In genomic region chr8:47783944-47784343, GRCm38 (mm10) we compare ENCODE assay signal across 27 mouse cellular contexts. TPM values are rescaled to one million over a fixed set of nuclear protein-coding genes. Genes with fewer than 3 reads are reported as not detected.
DNase-seq lines count a peak whose midpoint lies in the region; TF ChIP-seq lines count a peak whose summit lies in the region.
"Had no signal": no experiment of that assay in that cellular context is flagged by ENCODE, and none has a peak within 500 bp of the region (broad histone marks: within the 10 kb centered on the region; RNA-seq: fewer than 3 reads in every experiment).

No protein-coding gene starts in this region.

- TF ChIP-seq POLR2A in heart, adult 2 months (IDR thresholded peaks at IDR 0.05; ENCODE audit: insufficient read depth, low read depth, low read length), result no peak
- no peak for TF ChIP-seq POLR2A in lung, adult 2 months (IDR thresholded peaks at IDR 0.05; ENCODE audit: borderline replicate concordance, extremely low read depth, low read depth, low read length)

- H3K9ac ChIP-seq in heart, adult 2 months (ENCODE audit: low read depth, low read length), result no peak overlapping the region
- H3K9ac ChIP-seq: heart, embryonic 15.5 days; hindbrain, embryonic 13.5 days had no signal

- TF ChIP-seq CTCF in heart, adult 2 months (IDR thresholded peaks at IDR 0.05), result no peak
- TF ChIP-seq CTCF in lung, adult 2 months (IDR thresholded peaks at IDR 0.05; ENCODE audit: insufficient read depth, low read length), result no peak

- H3K4me1 ChIP-seq in heart, adult 2 months (ENCODE audit: control insufficient read depth, insufficient read depth, low read length), result peaks cover 2% of the 10 kb centered on the region; the same call in 1 of the 2 replicates
- H3K4me1 ChIP-seq in lung, adult 2 months (ENCODE audit: control insufficient read depth, insufficient read depth, low read length), result no peaks in the 10 kb centered on the region

- H3K27me3 ChIP-seq in heart, adult 2 months (ENCODE audit: control insufficient read depth, insufficient read depth, low read length), result no peaks in the 10 kb centered on the region
- H3K27me3 ChIP-seq: heart, embryonic 15.5 days; hindbrain, embryonic 13.5 days had no signal

- no peaks in the 10 kb centered on the region for H3K79me2 ChIP-seq in heart, adult 2 months (replicated peaks; ENCODE audit: control insufficient read depth, insufficient read depth, low read length)

- peak in 1 of 2 experiments; percentile 22 for DNase-seq in heart, adult 2 months
- no peak for DNase-seq in heart, postnatal 25 days (ENCODE audit: low spot score)
- peak; percentile 7 for DNase-seq in lung, postnatal 36 days
- DNase-seq in lung, adult 2 months, result no peak
- peak; percentile 14 for DNase-seq in gastrocnemius, postnatal 14 days
- DNase-seq in right cerebral cortex, postnatal 10 days (ENCODE audit: low spot score in 2 of 2), result peak; percentile 45 to 83
- DNase-seq in liver, result no peak
- DNase-seq in kidney, adult 9 months, result no peak
- DNase-seq: adrenal gland, adult 2 months; cerebellum, adult 2 months; kidney, postnatal 36 days; midbrain, embryonic 14.5 days; thymus, postnatal 36 days had no signal

- TF ChIP-seq EP300 in heart, adult 2 months (IDR thresholded peaks at IDR 0.05; ENCODE audit: insufficient read depth, low read depth, low read length), result no peak

- no peak overlapping the region for H3K4me3 ChIP-seq in heart, adult 2 months
- no peak overlapping the region for H3K4me3 ChIP-seq in lung, adult 2 months (replicated peaks; ENCODE audit: extremely low read depth, low read depth, low read length)
- H3K4me3 ChIP-seq: forebrain, embryonic 10.5 days; heart, embryonic 15.5 days; hindbrain, embryonic 13.5 days had no signal

- 82% methylated on average over 6 of the region's 6 CpGs for WGBS in heart, adult 2 months
- 76% methylated on average over 6 of the region's 6 CpGs for WGBS in lung, adult 2 months

- no peaks in the 10 kb centered on the region for H3K36me3 ChIP-seq in heart, adult 2 months (ENCODE audit: control insufficient read depth, insufficient read depth, low read length)
- H3K36me3 ChIP-seq: forebrain, embryonic 10.5 days; heart, embryonic 15.5 days; hindbrain, embryonic 13.5 days had no signal

- intact Hi-C loops in heart, adult 2 months (cut with DNase I), result no loop called here
- intact Hi-C loops in heart, postnatal 25 days (cut with DNase I), result no loop called here
- intact Hi-C loops in gastrocnemius, postnatal 14 days (cut with DNase I; ENCODE audit: low total_unique reads), result no loop called here

- H3K27ac ChIP-seq in heart, adult 2 months, result peak overlapping the region; percentile 61
- H3K27ac ChIP-seq: forebrain, embryonic 10.5 days; heart, embryonic 15.5 days; hindbrain, embryonic 13.5 days; macrophage had no signal

RNA-seq across cellular contexts. Expression of gene Cldn24, which starts 38.0 kb away (rescaled TPM):
- not detected for total RNA-seq in heart, adult 2 months (2021)
- not detected in 2 replicates for polyA plus RNA-seq in heart, adult 2 months (2012; rRNA removed)
- not detected for total RNA-seq in heart, postnatal 25 days (2021)
- polyA plus RNA-seq in lung, adult 2 months (2012; rRNA removed), result not detected in 2 replicates
- not detected for total RNA-seq in gastrocnemius, postnatal 14 days (2021)
- total RNA-seq: adrenal gland, adult 2 months; common myeloid progenitor, adult 5-6 weeks; ES-E14; gastrocnemius, postnatal 36 days had no signal
- polyA plus RNA-seq: adrenal gland, adult 2 months; brain, embryonic 14.5 days; cerebellum, adult 2 months; embryonic facial prominence, embryonic 14.5 days; forebrain, embryonic 10.5 days; heart, embryonic 15.5 days; hindbrain, embryonic 13.5 days; intestine, postnatal 0 days; limb, embryonic 11.5 days; liver, embryonic 16.5 days; macrophage; midbrain, embryonic 14.5 days; stomach, embryonic 14.5 days had no signal

RNA-seq across cellular contexts. Expression of gene Cldn22, which starts 40.3 kb away (rescaled TPM):
- total RNA-seq in heart, adult 2 months (2021), result not detected
- polyA plus RNA-seq in heart, adult 2 months (2012; rRNA removed), result 0.35 and 1.2 TPM in 2 replicates
- total RNA-seq in heart, postnatal 25 days (2021), result not detected
- polyA plus RNA-seq in lung, adult 2 months (2012; rRNA removed), result 1.6 and 2.7 TPM in 2 replicates
- total RNA-seq in gastrocnemius, postnatal 14 days (2021), result under 1 TPM in 1 of 2 experiments, not detected in 1; 0.29 TPM
- total RNA-seq: common myeloid progenitor, adult 5-6 weeks had no signal
- polyA plus RNA-seq: brain, embryonic 14.5 days; embryonic facial prominence, embryonic 14.5 days; forebrain, embryonic 10.5 days; heart, embryonic 15.5 days; hindbrain, embryonic 13.5 days; intestine, postnatal 0 days; limb, embryonic 11.5 days; liver, embryonic 16.5 days; macrophage; midbrain, embryonic 14.5 days; small intestine, adult 2 months; stomach, embryonic 14.5 days had no signal

Comparison
In these comparisons a context has a peak if more than half of its experiments do, and no peak if none do; other contexts are left out.
1. DNase-seq: peak in lung, postnatal 36 days (single experiment), gastrocnemius, postnatal 14 days (single experiment) and right cerebral cortex, postnatal 10 days (2 of 2); none in heart, postnatal 25 days (single experiment), lung, adult 2 months (single experiment), liver (single experiment) and kidney, adult 9 months (single experiment).